Mouse (Mus musculus): ENCODE measurements at regions not wholly inside any gene's neighbourhood (a gene's known extent, or its start where the extent isn't known, plus 50 kb on each side); places are given as distances from the start of the nearest gene placed in this dataset.

GRCm38 (mm10) chr12:44145321-44145720 is 64.8 kb downstream of the Dnajb9 start:
- DNase-seq: no peak

GRCm38 (mm10) chr12:44139026-44139425 is 71.1 kb downstream of the Dnajb9 start:
- no peak for DNase-seq

GRCm38 (mm10) chr12:44128874-44129273 is 81.3 kb downstream of the Dnajb9 start:
- no peak for DNase-seq

GRCm38 (mm10) chr12:44105085-44105484 is 105.0 kb downstream of the Dnajb9 start:
- DNase-seq: peak; percentile 7

- DNase-seq: no peak
Measured at GRCm38 (mm10) chr12:44099188-44099587, 110.9 kb downstream of the Dnajb9 start.

- DNase-seq: no peak
Measured at GRCm38 (mm10) chr12:44071766-44072165, 138.4 kb downstream of the Dnajb9 start.

- DNase-seq: no peak
Measured at GRCm38 (mm10) chr12:44056493-44057163, 153.5 kb downstream of the Dnajb9 start.

GRCm38 (mm10) chr12:44045806-44046205 is 164.3 kb downstream of the Dnajb9 start:
- DNase-seq: no peak

- DNase-seq: no peak
Measured at GRCm38 (mm10) chr12:44044388-44045105, 165.6 kb downstream of the Dnajb9 start.

- no peak for DNase-seq
Measured at GRCm38 (mm10) chr12:44006795-44007194, 203.3 kb downstream of the Dnajb9 start.

- DNase-seq: no peak
Measured at GRCm38 (mm10) chr12:43983548-43983947, 226.6 kb downstream of the Dnajb9 start.

- DNase-seq: no peak
Measured at GRCm38 (mm10) chr12:43963973-43964372, 246.2 kb downstream of the Dnajb9 start.

- DNase-seq: no peak
Measured at GRCm38 (mm10) chr12:43962551-43963120, 247.5 kb downstream of the Dnajb9 start.

GRCm38 (mm10) chr12:43924228-43924627 is 285.9 kb downstream of the Dnajb9 start:
- DNase-seq: no peak

- DNase-seq: no peak
Measured at GRCm38 (mm10) chr12:43920396-43920795, 289.7 kb downstream of the Dnajb9 start.

- no peak for DNase-seq
Measured at GRCm38 (mm10) chr12:43919114-43919513, 291.0 kb downstream of the Dnajb9 start.

- DNase-seq: no peak
Measured at GRCm38 (mm10) chr12:43916779-43917178, 293.3 kb downstream of the Dnajb9 start.

- DNase-seq: no peak
Measured at GRCm38 (mm10) chr12:43899273-43899672, 310.9 kb downstream of the Dnajb9 start.

- no peak for DNase-seq
Measured at GRCm38 (mm10) chr12:43885596-43885995, 324.5 kb downstream of the Dnajb9 start.

GRCm38 (mm10) chr12:43860479-43860878 is 349.6 kb downstream of the Dnajb9 start:
- no peak for DNase-seq

- no peak for DNase-seq
Measured at GRCm38 (mm10) chr12:43856370-43856769, 353.8 kb downstream of the Dnajb9 start.

- DNase-seq: peak; percentile 28
Measured at GRCm38 (mm10) chr12:43852246-43852645, 357.9 kb downstream of the Dnajb9 start.

- no peak for DNase-seq
Measured at GRCm38 (mm10) chr12:43851264-43852009, 358.7 kb downstream of the Dnajb9 start.

Data from adrenal gland, postnatal 14 days (tissue).